Mouse (Mus musculus) intestine, embryonic 15.5 days (tissue): ENCODE measurements at regions not wholly inside any gene's neighbourhood (a gene's known extent, or its start where the extent isn't known, plus 50 kb on each side); places are given as distances from the start of the nearest gene placed in this dataset.
A peak's percentile ranks its signal among the peaks of the same experiment; 100 is the strongest.

Experiments used
- ATAC-seq: fragments of 200-750 bp; cut with Nextera tagmentation; 2 replicates; pipeline ENCODE4 v1.8.0; 2017; ENCODE audit warnings: moderate TSS enrichment, moderate library complexity
- H3K27ac ChIP-seq: fragments of 300-500 bp; sonication (generic); 2 replicates; pipeline ENCODE4 v1.5.1; 2015; ENCODE audit warnings: mild to moderate bottlenecking, inconsistent platforms
- H3K27me3 ChIP-seq: fragments of 300-500 bp; sonication (generic); replicated peaks from 2 replicates; pipeline ENCODE4 v1.6.1; 2015; ENCODE audit warnings: inconsistent platforms
- H3K36me3 ChIP-seq: fragments of 300-500 bp; sonication (generic); 2 replicates; pipeline ENCODE4 v1.6.1; 2015; ENCODE audit warnings: inconsistent platforms
- H3K4me1 ChIP-seq: fragments of 300-500 bp; sonication (generic); replicated peaks from 2 replicates; pipeline ENCODE4 v1.6.1; 2015; ENCODE audit warnings: inconsistent platforms
- H3K4me2 ChIP-seq: fragments of 300-500 bp; sonication (generic); replicated peaks from 2 replicates; pipeline ENCODE4 v1.6.1; 2015; ENCODE audit warnings: mild to moderate bottlenecking, inconsistent platforms
- H3K4me3 ChIP-seq: fragments of 300-500 bp; sonication (generic); replicated peaks from 2 replicates; pipeline ENCODE4 v1.5.1; 2015; ENCODE audit warnings: inconsistent platforms
- H3K9ac ChIP-seq: fragments of 300-500 bp; sonication (generic); 2 replicates; pipeline ENCODE4 v1.6.1; 2015; ENCODE audit warnings: inconsistent platforms
- H3K9me3 ChIP-seq: fragments of 300-500 bp; sonication (generic); 2 replicates; pipeline ENCODE4 v1.6.1; 2016; ENCODE audit warnings: inconsistent platforms
- WGBS: fragments of 180-500 bp; shearing (Covaris S2); methylation state at CpG from one replicate; pipeline ENCODE4 v1.1.7; 2015; 5-methylcytosine and 5-hydroxymethylcytosine counted together

DNA sequence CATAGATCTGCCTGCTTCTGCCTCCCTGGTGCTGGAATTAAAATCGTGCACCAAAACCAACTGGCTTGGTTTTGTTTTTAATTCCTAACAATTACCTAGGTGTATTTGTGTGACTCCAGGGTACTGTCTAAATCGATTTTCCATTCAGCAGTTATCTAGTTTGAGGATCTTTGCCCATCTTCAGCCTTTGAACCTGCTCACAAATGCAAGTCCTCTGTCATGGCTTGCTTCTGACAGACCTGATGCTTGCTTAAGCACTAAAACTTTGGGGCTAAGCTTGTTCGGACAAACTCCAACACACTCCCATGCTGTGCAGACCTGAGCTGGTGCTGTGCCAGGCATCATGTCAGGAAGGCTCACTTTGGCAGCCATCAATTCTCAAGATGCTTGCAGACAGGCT is 246.4 kb downstream of the Mtx2 start:
- no peak overlapping the region for H3K9ac ChIP-seq
- H3K27ac ChIP-seq: no peak overlapping the region
- 66% methylated on average over 3 of the region's 3 CpGs for WGBS
- no peak overlapping the region for H3K4me2 ChIP-seq
- ATAC-seq: no peak
- no peaks in the 10 kb centered on the region; the same call in 1 of the 2 replicates for H3K4me1 ChIP-seq
- H3K36me3 ChIP-seq: no peaks in the 10 kb centered on the region
- H3K9me3 ChIP-seq: no peaks in the 10 kb centered on the region
- no peaks in the 10 kb centered on the region for H3K27me3 ChIP-seq
- H3K4me3 ChIP-seq: no peak overlapping the region

DNA sequence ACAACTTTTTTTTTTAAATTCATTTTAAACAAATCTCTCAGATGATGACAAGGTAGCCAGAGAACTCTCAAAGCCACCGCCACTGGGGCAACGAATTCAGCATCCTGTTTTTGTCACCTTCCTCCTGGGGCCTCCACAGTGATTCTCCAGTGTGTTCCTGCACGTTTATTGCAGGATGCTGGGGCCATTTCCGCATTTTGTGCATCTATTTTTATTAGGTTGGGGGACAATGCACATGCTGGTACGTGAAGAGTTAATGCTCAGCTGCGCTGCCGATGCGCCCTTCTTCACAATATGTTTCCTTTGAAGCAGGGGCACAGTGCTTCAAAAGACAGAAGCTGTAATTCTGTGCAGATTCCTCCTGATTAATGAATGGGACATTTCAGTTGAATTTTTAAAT is 246.9 kb downstream of the Mtx2 start:
- Histone ChIP-seq H3K9ac (no peak overlapping the region), H3K4me1 (no peaks in the 10 kb centered on the region; the same call in 1 of the 2 replicates), H3K4me3 (no peak overlapping the region), H3K4me2 (no peak overlapping the region), H3K36me3 (no peaks in the 10 kb centered on the region), H3K9me3 (no peaks in the 10 kb centered on the region), H3K27me3 (no peaks in the 10 kb centered on the region), H3K27ac (no peak overlapping the region)
- ATAC-seq: no peak
- WGBS: 48% methylated on average over 8 of the region's 8 CpGs

DNA sequence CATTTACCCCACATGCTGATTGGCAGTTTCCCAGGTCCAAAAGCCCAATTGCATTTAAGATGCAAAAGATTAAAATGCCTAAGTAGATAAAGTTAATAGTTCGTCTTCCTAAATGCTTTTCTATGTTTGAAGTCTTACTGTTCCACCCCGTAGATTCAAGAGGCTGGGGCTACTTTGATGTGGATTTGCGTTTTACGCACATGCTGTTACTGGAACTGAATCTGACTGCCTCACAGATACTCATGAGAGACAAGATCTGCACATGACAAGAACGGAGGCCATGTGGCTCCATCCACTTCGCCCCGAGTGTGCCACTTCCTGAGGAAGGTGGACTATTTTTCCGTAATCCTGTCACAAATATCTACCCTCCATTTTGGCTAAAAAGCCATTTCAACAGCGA is 247.6 kb downstream of the Mtx2 start:
- Histone ChIP-seq H3K4me2 (no peak overlapping the region), H3K9me3 (no peaks in the 10 kb centered on the region), H3K27ac (no peak overlapping the region), H3K9ac (no peak overlapping the region), H3K36me3 (no peaks in the 10 kb centered on the region), H3K4me1 (no peaks in the 10 kb centered on the region; the same call in 1 of the 2 replicates), H3K4me3 (no peak overlapping the region), H3K27me3 (no peaks in the 10 kb centered on the region)
- 62% methylated on average over 9 of the region's 9 CpGs for WGBS
- ATAC-seq: no peak

DNA sequence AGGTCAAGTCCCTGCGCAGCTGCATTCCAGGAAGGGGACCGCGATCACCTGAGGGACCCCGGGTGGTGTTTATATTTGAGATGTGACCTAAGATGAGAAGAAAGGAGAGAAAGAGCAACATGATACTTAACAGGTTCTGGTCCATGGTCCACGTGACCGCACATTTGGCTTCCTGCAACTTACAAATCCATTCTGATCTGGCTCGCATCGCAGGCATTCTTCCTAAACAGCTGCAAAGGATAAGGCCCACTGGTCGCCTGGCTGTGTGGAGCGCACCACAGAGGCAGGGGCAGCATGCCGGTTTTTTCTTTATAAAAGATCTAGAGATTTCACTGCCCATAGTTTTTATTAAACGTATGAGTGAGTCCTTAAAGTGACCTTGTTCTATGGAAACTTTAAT is 261.6 kb downstream of the Mtx2 start:
- Histone ChIP-seq H3K4me2 (no peak overlapping the region; the same call in 1 of the 2 replicates), H3K27me3 (no peaks in the 10 kb centered on the region), H3K4me3 (no peak overlapping the region), H3K9me3 (no peaks in the 10 kb centered on the region), H3K4me1 (peaks cover 4% of the 10 kb centered on the region; the same call in 1 of the 2 replicates), H3K9ac (no peak overlapping the region), H3K36me3 (no peaks in the 10 kb centered on the region), H3K27ac (no peak overlapping the region)
- 38% methylated on average over 12 of the region's 12 CpGs for WGBS
- no peak for ATAC-seq

DNA sequence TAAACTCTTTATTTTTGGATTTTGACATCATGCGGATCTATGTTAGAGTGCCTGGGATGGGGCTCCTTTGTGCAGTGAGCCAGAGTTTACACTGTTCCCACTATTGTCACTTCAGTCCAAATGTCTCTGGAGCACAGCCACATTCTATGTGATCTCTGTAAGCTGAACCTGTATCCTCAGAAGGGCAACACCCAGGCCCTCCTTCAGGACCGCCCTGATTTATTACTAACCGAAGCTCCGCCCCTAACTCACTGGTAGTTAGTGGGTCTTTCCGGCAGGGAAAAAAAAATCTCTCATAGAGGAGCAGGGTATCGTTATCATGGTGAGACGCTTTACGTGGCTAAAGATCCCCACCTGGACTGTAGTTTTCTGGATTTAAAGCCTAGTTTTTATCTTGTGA is 263.6 kb downstream of the Mtx2 start:
- Histone ChIP-seq H3K4me2 (peak overlapping the region; percentile 5; the same call in 1 of the 2 replicates), H3K9ac (no peak overlapping the region), H3K4me3 (no peak overlapping the region), H3K27me3 (no peaks in the 10 kb centered on the region), H3K9me3 (no peaks in the 10 kb centered on the region), H3K27ac (no peak overlapping the region), H3K4me1 (peaks cover 4% of the 10 kb centered on the region; the same call in 1 of the 2 replicates), H3K36me3 (no peaks in the 10 kb centered on the region)
- 34% methylated on average over 8 of the region's 8 CpGs for WGBS
- peak; percentile 56; the same call in 1 of the 2 replicates for ATAC-seq

DNA sequence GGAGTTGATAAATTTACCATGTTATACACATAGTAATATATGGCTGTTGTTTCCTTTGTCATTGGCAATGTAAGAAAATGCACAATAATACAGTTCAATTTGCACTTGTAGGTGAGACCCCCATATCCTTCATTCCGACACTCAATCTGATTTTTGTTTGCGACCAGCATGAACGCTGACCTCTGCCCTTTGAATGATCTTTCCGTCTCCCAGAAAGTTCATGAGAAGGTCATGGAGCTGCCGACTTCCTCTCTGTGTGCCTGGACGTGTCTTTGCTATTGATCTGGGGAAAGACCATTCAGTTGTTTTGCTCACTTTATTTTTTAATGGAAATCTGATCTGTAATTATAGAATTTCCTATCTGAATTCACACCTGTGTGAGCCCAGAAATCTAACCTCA is 264.0 kb downstream of the Mtx2 start:
- Histone ChIP-seq H3K4me3 (no peak overlapping the region), H3K27ac (no peak overlapping the region), H3K4me1 (peaks cover 4% of the 10 kb centered on the region; the same call in 1 of the 2 replicates), H3K9me3 (no peaks in the 10 kb centered on the region), H3K4me2 (peak overlapping the region; percentile 5; the same call in 1 of the 2 replicates), H3K9ac (no peak overlapping the region), H3K27me3 (no peaks in the 10 kb centered on the region), H3K36me3 (no peaks in the 10 kb centered on the region)
- ATAC-seq: no peak
- 24% methylated on average over 6 of the region's 6 CpGs for WGBS

DNA sequence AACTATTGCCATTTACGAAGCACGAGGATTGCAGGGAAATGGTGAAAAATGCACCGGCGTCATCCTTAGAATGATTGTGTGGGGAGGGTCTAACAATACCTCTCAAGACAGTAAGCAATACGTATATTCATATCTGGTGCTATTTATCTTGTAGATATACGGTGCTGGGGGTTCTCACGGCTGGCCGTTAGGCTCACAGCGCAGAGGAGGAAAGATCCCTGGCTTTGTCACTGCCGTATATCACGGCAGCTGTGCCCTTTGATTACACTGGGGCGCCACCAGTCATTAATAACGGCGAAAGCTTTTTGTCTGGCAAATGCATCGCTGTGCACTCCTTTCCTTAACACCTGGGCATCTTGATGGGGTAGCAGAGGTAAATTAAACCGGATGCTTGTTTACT is 264.8 kb downstream of the Mtx2 start:
- no peak overlapping the region for H3K27ac ChIP-seq
- H3K27me3 ChIP-seq: no peaks in the 10 kb centered on the region
- no peak overlapping the region for H3K4me3 ChIP-seq
- ATAC-seq: no peak
- H3K36me3 ChIP-seq: no peaks in the 10 kb centered on the region
- no peak overlapping the region for H3K4me2 ChIP-seq
- H3K9ac ChIP-seq: no peak overlapping the region
- WGBS: 26% methylated on average over 16 of the region's 16 CpGs
- peaks cover 4% of the 10 kb centered on the region; the same call in 1 of the 2 replicates for H3K4me1 ChIP-seq
- no peaks in the 10 kb centered on the region for H3K9me3 ChIP-seq

DNA sequence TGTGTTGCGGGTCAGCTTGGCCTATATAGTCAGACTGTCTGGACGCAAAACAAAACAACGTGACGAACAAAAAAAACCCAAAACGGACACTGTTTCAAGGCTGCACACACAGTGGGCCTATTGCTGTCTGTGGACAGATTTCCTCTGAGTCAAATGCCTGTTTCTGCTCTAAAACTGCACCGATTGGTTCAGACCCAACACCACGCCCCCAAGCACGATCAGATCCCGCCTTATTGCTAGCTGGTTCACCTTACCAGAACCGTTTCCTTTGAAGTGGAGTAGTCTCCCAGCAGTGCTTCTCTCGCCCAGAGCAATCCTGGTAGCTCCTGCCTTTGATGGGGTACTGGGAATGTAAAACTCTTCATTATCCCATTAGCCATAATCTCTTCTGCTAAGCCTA is 275.9 kb downstream of the Mtx2 start:
- Histone ChIP-seq H3K4me2 (no peak overlapping the region), H3K36me3 (no peaks in the 10 kb centered on the region), H3K4me3 (no peak overlapping the region), H3K27ac (no peak overlapping the region), H3K9me3 (no peaks in the 10 kb centered on the region), H3K27me3 (no peaks in the 10 kb centered on the region), H3K9ac (no peak overlapping the region), H3K4me1 (no peaks in the 10 kb centered on the region)
- no peak for ATAC-seq
- WGBS: 43% methylated on average over 11 of the region's 11 CpGs

DNA sequence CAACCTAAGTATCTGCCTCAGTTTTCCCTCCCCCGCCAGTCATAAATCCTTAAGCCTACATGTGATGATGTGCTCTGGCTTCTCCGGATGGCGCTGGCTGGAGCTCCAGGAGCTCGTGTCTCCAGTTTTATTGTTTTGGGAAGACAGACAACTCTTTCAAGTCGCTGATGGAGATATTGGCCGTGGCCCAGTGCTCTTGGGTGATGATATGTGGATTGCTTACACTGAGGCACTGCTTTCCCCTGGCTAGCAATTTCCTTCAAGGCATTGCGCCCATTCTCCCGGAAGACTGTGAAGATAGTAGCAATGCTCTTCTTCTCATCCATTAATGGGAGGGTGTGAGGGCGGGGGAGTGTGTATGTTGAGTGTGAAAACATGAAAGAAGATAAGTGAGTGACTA is 287.1 kb downstream of the Mtx2 start:
- no peaks in the 10 kb centered on the region for H3K4me1 ChIP-seq

DNA sequence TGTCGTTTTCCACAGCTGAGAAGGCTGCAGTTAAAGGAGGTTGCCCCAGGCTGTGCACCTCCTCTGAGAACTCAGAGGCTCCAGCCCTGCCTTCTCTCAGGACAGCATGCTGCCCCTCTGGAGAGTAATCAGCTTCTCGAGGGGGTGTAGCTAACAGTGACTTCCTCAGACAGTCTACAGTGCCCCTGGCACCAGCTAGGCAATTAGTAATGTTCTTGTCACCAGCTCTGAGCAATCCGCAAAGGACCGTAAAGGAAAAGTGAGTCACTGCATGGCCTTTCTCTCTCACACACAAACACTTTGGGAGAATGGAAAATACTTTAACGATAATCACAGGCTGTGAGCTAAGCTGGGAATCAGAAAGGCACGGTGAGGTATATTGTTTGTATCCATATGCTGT is 288.8 kb downstream of the Mtx2 start:
- Histone ChIP-seq H3K4me2 (no peak overlapping the region), H3K27ac (no peak overlapping the region), H3K4me3 (no peak overlapping the region), H3K27me3 (no peaks in the 10 kb centered on the region), H3K9ac (no peak overlapping the region), H3K4me1 (no peaks in the 10 kb centered on the region), H3K36me3 (no peaks in the 10 kb centered on the region), H3K9me3 (no peaks in the 10 kb centered on the region)
- 35% methylated on average over 6 of the region's 6 CpGs for WGBS
- no peak for ATAC-seq

More for the DNA sequence above, 287.1 kb downstream of the Mtx2 start:
- no peaks in the 10 kb centered on the region for H3K9me3 ChIP-seq
- H3K36me3 ChIP-seq: no peaks in the 10 kb centered on the region
- ATAC-seq: no peak
- no peaks in the 10 kb centered on the region for H3K27me3 ChIP-seq
- no peak overlapping the region for H3K4me3 ChIP-seq
- H3K27ac ChIP-seq: no peak overlapping the region
- H3K9ac ChIP-seq: no peak overlapping the region
- WGBS: 69% methylated on average over 9 of the region's 9 CpGs
- H3K4me2 ChIP-seq: no peak overlapping the region

DNA sequence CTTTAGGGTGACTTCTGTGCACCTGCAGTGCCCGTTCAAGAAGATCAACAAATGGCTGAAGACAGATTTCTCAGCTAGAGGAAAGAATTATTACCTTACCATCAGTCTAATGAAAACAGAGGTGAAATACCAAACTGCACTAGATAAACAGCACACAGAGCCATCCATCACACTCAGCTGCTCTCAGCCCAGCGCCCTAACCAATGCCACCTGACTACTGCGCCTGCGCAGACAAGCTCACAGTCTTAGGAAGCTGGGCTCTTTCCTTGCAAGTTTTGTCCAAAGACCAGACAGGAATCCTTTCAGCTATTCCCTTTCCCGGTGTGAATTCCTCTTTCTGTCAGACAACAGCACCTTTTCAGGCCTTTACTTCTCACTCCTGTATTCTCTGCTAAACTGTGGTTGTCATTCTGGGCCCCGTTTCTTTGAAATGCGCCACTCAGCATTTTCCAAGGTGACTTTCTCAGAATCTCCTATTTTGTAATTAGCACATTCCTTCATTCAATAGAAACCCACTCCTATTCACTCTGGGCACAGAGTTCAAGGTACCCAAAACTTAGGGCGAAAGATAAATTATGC is 292.8 kb downstream of the Mtx2 start:
- Histone ChIP-seq H3K4me1 (no peaks in the 10 kb centered on the region), H3K4me2 (no peak overlapping the region), H3K9ac (no peak overlapping the region), H3K27me3 (no peaks in the 10 kb centered on the region), H3K36me3 (no peaks in the 10 kb centered on the region), H3K4me3 (no peak overlapping the region), H3K27ac (no peak overlapping the region), H3K9me3 (no peaks in the 10 kb centered on the region)
- ATAC-seq: no peak
- 54% methylated on average over 8 of the region's 8 CpGs for WGBS

DNA sequence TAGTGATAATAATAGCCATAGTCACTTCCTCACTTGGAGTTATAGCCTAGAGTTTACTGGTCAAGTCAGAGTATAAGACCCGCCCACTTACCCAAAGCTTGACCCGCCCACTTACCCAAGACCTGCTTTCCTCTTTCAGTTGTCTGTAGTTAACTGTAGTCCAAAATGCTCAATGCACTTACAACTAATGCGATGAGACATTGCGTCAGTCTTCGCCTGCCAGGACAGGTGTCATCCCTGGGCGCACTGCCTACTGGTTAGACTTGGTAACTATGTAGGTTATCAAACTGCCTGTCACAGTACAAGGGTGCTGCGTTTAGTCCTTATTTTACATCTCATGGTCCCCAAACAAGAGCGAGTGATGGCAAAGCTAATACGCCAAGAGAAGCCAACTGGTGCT is 294.0 kb downstream of the Mtx2 start:
- Histone ChIP-seq H3K9me3 (no peaks in the 10 kb centered on the region), H3K9ac (no peak overlapping the region), H3K36me3 (no peaks in the 10 kb centered on the region), H3K27ac (no peak overlapping the region), H3K27me3 (no peaks in the 10 kb centered on the region), H3K4me3 (no peak overlapping the region), H3K4me1 (no peaks in the 10 kb centered on the region), H3K4me2 (no peak overlapping the region)
- ATAC-seq: no peak
- WGBS: 94% methylated on average over 9 of the region's 9 CpGs

DNA sequence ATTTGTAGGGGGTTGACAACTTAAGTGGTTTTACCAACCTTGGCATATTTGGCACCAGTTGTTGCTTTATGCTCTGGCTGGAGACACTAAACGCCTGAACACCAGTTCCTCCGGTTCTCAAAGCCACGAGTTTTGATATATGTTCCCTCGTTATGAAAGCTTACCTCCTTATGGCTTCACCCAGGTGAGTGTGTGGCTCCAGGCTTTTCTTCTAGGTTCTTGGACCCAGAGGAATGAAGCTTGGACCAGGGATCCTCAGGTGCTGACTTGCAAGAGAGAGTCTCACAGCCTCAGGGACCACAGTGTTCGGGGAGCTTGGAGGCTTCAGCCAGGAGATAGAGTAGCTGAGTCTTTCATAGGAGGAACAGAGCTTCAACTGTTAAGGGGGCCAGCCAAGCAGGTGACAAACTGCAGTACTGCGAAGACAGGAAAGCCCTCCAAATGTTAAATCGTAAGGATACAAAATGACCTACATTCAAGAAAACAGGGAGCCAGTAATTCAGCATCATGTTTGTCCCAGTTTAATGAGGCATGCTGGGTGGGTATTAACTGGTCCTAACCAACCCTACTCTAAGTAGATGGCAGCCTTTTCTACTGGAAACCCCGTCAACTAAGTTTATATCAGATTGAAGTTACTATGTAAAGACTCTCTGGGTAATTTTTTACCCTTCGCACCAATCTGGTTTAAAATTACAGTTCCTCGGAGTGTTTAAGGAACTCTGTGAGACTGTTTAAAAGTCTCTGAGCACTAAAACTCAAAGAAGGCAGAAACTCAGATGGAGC is 307.9 kb downstream of the Mtx2 start:
- Histone ChIP-seq H3K9ac (no peak overlapping the region), H3K27ac (no peak overlapping the region), H3K4me3 (no peak overlapping the region), H3K27me3 (peaks cover 23% of the 10 kb centered on the region), H3K9me3 (no peaks in the 10 kb centered on the region), H3K4me1 (peaks cover 11% of the 10 kb centered on the region), H3K4me2 (no peak overlapping the region), H3K36me3 (no peaks in the 10 kb centered on the region)
- 75% methylated on average over 10 of the region's 10 CpGs for WGBS
- no peak for ATAC-seq
